Mouse (Mus musculus) liver, embryonic 16.5 days (tissue): Measurements from ENCODE around the gene Myrfl. TPM values are rescaled to one million over a fixed set of nuclear protein-coding genes. Genes with fewer than 3 reads are reported as not detected.

Source experiments
- ATAC-seq: fragments of 200-750 bp; cut with Nextera tagmentation; 2 replicates; pipeline ENCODE4 v1.8.0; 2017; ENCODE audit warnings: low read depth, mild to moderate bottlenecking, moderate number of reproducible peaks, moderate library complexity
- H3K27ac ChIP-seq: fragments of 300-500 bp; sonication (generic); 2 replicates; pipeline ENCODE4 v1.5.1; 2014; ENCODE audit warnings: mild to moderate bottlenecking, low read length
- H3K27me3 ChIP-seq: fragments of 300-500 bp; sonication (generic); 2 replicates; pipeline ENCODE4 v1.6.1; 2014; ENCODE audit warnings: low read depth, low read length, mixed read lengths; ENCODE audit not compliant: control insufficient read depth, insufficient read depth
- H3K36me3 ChIP-seq: fragments of 300-500 bp; sonication (generic); 2 replicates; pipeline ENCODE4 v1.6.1; 2014; ENCODE audit warnings: mild to moderate bottlenecking; ENCODE audit not compliant: control insufficient read depth, insufficient read depth
- H3K4me1 ChIP-seq: fragments of 300-500 bp; sonication (generic); 2 replicates; pipeline ENCODE4 v1.6.1; 2014; ENCODE audit warnings: low read depth, low read length, mixed read lengths; ENCODE audit not compliant: control insufficient read depth
- H3K4me2 ChIP-seq: fragments of 300-500 bp; sonication (generic); 2 replicates; pipeline ENCODE4 v1.6.1; 2014; ENCODE audit warnings: low read depth, low read length, mixed read lengths
- H3K4me3 ChIP-seq: fragments of 300-500 bp; sonication (generic); 2 replicates; pipeline ENCODE4 v1.5.1; 2014; ENCODE audit warnings: low read depth, mild to moderate bottlenecking, low read length
- H3K9ac ChIP-seq: fragments of 300-500 bp; sonication (generic); 2 replicates; pipeline ENCODE4 v1.6.1; 2014; ENCODE audit warnings: low read depth, low read length
- H3K9me3 ChIP-seq: fragments of 300-500 bp; sonication (generic); replicated peaks from 2 replicates; pipeline ENCODE4 v1.6.1; 2016; ENCODE audit warnings: low read length; ENCODE audit not compliant: control insufficient read depth
- WGBS: fragments of 180-500 bp; shearing (Covaris S2); extraction: QIAGEN DNeasy Blood & Tissue Kit; methylation state at CpG from one replicate; pipeline ENCODE4 v1.1.7; 2014; ENCODE audit not compliant: insufficient replicate concordance; 5-methylcytosine and 5-hydroxymethylcytosine counted together
- polyA plus RNA-seq: library from polyadenylated mRNA; unstranded; fragments of >200 nt; fragmentation: Nextera tagmentation; extraction: Ambion mirVana; gene quantifications from 2 replicates; pipeline ENCODE4 v1.2.1, GENCODE M21; 2015

Gene Myrfl
- polyA plus RNA-seq, 1 experiment from 2014 or later: 0.07 TPM

DNA sequence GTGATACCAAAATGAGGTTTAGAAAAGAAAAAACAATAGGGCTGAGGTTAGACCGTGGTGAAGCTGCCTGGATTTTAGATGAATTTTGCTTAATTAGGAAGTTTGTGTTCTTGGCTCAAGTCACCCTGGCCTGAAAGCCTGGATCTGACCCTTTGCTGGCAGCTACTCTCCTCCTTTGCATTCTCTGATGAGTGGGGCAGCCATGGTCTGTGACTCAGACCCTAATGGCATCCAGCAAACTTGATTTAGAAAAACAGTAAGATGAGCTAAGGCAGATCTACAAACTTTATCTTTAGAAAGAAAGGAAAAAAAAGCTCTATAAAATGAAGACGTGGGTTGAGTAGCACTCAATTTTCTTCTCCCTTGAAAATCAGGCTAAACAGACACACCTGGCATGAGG is 154.0 kb downstream of the Myrfl start:
- Histone ChIP-seq H3K27ac (no peak overlapping the region), H3K4me3 (no peak overlapping the region), H3K9me3 (no peaks in the 10 kb centered on the region), H3K4me2 (no peak overlapping the region), H3K36me3 (no peaks in the 10 kb centered on the region), H3K27me3 (no peaks in the 10 kb centered on the region), H3K9ac (no peak overlapping the region), H3K4me1 (no peaks in the 10 kb centered on the region)
- WGBS: 56% methylated on average over 2 of the region's 2 CpGs
- ATAC-seq: no peak

DNA sequence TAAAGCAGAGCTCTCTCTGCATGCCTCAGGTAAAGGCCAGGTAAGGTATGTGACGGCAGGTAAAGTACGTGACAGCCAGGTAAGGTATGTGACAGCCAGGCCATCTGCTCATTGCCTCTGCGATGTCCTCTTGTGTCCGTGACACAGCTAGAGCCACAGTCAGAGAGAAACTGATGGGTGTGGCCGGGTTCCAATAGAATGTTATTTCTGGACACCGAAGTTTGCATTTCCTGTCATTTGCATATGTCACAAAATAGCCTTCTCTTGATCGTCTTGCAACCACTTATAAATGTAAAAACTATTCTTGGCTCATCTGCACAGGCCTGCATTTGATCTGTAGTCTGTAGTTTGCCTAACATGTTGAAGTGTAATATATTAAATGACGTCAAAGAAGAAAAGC is 154.5 kb downstream of the Myrfl start:
- Histone ChIP-seq H3K4me1 (no peaks in the 10 kb centered on the region), H3K27me3 (no peaks in the 10 kb centered on the region), H3K36me3 (no peaks in the 10 kb centered on the region), H3K9me3 (no peaks in the 10 kb centered on the region), H3K27ac (no peak overlapping the region), H3K4me2 (no peak overlapping the region), H3K9ac (no peak overlapping the region), H3K4me3 (no peak overlapping the region)
- 75% methylated on average over 8 of the region's 8 CpGs for WGBS
- no peak for ATAC-seq

DNA sequence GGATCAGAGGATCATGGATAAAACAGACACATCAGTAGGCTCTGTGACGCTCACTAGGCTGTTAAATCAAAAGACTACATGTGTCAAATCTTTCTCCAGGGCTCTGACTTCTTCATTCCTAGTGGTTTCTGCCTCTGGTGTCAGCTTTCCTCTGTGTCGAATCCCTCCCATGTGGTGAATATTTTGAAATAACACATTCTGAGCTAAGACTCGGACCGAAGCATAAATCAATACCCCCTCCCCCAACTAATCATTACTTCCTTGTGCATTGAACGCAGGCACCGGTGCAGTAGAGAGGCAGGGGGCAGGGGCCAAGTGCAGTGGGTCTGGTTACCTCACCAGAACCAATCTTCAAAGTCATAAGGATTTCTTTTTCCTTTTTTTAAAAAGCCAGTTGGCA is 155.4 kb downstream of the Myrfl start:
- no peaks in the 10 kb centered on the region for H3K27me3 ChIP-seq
- ATAC-seq: no peak
- no peak overlapping the region for H3K4me3 ChIP-seq
- no peaks in the 10 kb centered on the region for H3K4me1 ChIP-seq
- H3K4me2 ChIP-seq: no peak overlapping the region
- H3K9ac ChIP-seq: no peak overlapping the region
- H3K9me3 ChIP-seq: no peaks in the 10 kb centered on the region
- no peak overlapping the region for H3K27ac ChIP-seq
- H3K36me3 ChIP-seq: no peaks in the 10 kb centered on the region
- 41% methylated on average over 6 of the region's 6 CpGs for WGBS

DNA sequence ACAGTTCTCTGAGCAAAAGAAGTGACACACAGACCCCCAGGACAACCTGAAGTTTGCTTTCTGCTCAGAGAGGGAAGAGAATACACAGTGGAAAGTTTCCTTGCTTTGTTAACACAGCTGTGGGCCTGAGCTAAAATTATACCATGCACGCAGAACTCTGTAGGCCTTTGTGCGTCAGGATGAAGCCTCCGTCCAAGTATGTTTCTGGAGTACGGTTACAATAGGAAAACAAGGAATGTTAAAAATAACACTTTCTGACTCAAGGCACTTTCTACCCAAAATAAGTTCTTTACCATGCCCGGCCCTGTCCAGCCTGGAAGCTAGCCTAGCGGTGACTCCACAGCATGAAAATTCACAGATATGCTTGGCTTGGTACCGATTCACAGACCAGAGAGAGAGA is 156.6 kb downstream of the Myrfl start:
- no peak for ATAC-seq
- no peak overlapping the region for H3K9ac ChIP-seq
- no peaks in the 10 kb centered on the region for H3K4me1 ChIP-seq
- H3K27ac ChIP-seq: no peak overlapping the region
- 66% methylated on average over 7 of the region's 7 CpGs for WGBS
- no peaks in the 10 kb centered on the region for H3K9me3 ChIP-seq
- H3K27me3 ChIP-seq: no peaks in the 10 kb centered on the region
- no peak overlapping the region for H3K4me2 ChIP-seq
- no peaks in the 10 kb centered on the region for H3K36me3 ChIP-seq
- H3K4me3 ChIP-seq: no peak overlapping the region

DNA sequence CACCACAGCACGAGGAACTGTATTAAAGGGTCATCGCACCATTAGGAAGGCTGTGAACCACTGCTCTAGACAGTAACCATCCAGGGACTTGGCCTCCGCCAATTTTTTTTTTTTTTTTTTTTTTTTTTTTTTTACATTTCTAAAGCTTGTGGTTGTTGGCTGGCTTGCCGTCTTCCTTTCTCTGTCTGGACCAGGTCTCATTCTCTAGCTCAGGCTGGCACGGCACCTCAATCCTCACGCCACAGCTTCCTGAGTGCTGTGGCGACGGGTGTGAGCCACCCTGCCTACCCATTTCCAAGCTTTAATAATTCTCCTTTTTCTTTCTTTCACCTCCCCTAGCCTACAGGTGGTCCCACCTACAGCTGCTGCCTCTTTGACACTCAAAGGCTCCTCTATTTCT is 158.2 kb downstream of the Myrfl start:
- H3K27ac ChIP-seq: no peak overlapping the region
- ATAC-seq: no peak
- no peaks in the 10 kb centered on the region for H3K27me3 ChIP-seq
- H3K36me3 ChIP-seq: no peaks in the 10 kb centered on the region
- WGBS: 61% methylated on average over 8 of the region's 8 CpGs
- H3K9ac ChIP-seq: no peak overlapping the region
- no peak overlapping the region for H3K4me3 ChIP-seq
- no peaks in the 10 kb centered on the region for H3K9me3 ChIP-seq
- H3K4me2 ChIP-seq: no peak overlapping the region
- H3K4me1 ChIP-seq: no peaks in the 10 kb centered on the region

DNA sequence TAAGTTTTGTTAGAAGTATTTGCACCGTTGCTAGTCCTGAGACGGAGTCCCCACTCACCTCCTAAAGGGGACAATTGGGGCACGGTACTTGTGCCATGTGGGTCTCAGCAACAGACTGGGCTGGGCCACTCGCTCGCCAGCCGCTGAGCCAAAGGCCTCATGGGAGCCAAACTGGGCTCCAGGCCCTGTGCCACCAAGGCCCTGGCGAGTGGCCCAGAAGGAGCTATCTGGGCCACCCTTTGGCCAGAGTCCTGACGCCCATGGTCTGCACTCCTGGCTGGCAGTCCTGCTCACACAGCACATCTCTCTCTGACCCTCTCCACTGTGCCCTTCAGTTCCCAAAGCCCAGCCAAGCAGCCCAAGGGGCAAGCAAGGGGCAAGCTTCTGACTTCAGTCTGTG is 161.1 kb downstream of the Myrfl start:
- H3K4me2 ChIP-seq: no peak overlapping the region
- no peaks in the 10 kb centered on the region for H3K9me3 ChIP-seq
- no peak overlapping the region for H3K9ac ChIP-seq
- H3K27ac ChIP-seq: no peak overlapping the region
- H3K36me3 ChIP-seq: no peaks in the 10 kb centered on the region
- WGBS: 70% methylated on average over 8 of the region's 8 CpGs
- ATAC-seq: no peak
- H3K4me3 ChIP-seq: no peak overlapping the region
- H3K27me3 ChIP-seq: no peaks in the 10 kb centered on the region
- no peaks in the 10 kb centered on the region for H3K4me1 ChIP-seq

DNA sequence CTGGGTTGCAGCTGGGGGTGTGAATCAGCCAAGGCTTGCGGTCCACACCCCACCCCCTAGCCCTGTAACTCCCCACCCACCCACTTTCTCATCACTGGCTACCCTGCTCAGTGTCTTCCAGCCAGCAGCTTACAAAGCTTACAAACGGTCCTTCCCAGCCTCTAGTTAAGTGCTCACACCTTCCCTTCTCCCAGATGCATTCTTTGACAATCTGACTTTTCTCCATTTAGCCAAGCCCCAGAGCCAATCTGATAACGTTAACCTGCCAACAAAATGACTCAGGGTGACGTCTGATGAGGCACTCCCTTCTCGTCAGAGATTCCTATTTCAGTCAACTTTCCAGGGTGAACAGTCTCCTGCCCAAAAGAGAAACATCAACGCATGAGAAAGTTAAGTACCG is 163.1 kb downstream of the Myrfl start:
- 56% methylated on average over 7 of the region's 7 CpGs for WGBS
- Histone ChIP-seq H3K36me3 (no peaks in the 10 kb centered on the region), H3K27ac (no peak overlapping the region), H3K9me3 (no peaks in the 10 kb centered on the region), H3K4me3 (no peak overlapping the region), H3K4me2 (no peak overlapping the region), H3K4me1 (no peaks in the 10 kb centered on the region), H3K9ac (no peak overlapping the region), H3K27me3 (no peaks in the 10 kb centered on the region)
- ATAC-seq: no peak

DNA sequence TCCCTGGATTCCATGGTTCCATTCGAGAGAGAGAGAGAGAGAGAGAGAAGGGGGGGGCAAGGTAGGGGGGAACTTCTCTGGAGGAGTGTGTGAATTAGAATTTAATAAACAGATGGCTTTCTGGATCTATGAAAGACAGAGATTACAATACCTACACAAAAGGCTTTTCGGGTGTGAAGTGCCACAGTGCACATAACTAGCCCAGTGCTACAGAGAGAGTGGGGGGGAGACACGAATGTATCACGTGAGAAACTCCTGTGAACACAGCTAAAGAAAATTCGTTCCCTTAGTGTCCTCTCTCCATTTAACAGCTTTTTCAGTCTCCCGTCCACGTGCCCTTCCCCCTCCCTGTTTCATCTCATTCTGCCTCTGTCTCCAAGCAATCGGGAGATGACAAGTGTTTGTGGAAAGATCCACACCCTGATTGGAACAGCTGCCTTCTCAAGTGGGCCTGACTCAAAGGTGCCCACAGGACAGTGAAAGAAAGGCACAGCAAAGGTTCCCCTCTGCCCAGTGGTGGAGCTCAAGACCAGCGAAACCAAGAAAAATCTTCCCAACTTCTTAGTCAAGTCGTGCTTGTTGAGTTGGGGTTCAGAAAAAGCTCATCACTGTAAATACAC is 166.6 kb downstream of the Myrfl start:
- no peak overlapping the region for H3K4me3 ChIP-seq
- no peaks in the 10 kb centered on the region for H3K4me1 ChIP-seq
- H3K9me3 ChIP-seq: no peaks in the 10 kb centered on the region
- no peak for ATAC-seq
- no peaks in the 10 kb centered on the region for H3K36me3 ChIP-seq
- H3K9ac ChIP-seq: no peak overlapping the region
- no peak overlapping the region for H3K27ac ChIP-seq
- no peaks in the 10 kb centered on the region for H3K27me3 ChIP-seq
- WGBS: 61% methylated on average over 10 of the region's 10 CpGs
- no peak overlapping the region for H3K4me2 ChIP-seq

DNA sequence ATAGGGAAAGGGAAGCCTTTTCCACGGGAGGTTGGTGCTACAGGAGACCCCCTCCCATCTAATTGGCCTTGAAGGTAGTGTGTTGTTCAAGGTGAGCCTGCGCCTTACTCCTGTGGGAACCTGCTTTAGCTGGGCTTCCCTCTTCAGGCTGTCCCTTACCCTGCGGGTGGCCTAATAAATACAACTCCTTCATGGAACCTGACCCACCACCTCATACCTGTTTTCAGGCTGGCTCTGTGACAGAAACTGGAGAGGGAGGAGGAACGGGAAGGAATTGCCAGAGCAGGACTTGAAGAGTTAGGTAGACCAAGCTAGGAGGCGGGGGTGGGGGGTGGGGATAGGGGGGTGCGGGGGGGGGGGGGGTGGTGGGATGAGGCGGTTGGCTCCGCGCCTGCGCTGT is 167.9 kb downstream of the Myrfl start:
- Histone ChIP-seq H3K4me2 (no peak overlapping the region), H3K27ac (no peak overlapping the region), H3K27me3 (no peaks in the 10 kb centered on the region), H3K4me3 (no peak overlapping the region), H3K9me3 (no peaks in the 10 kb centered on the region), H3K36me3 (no peaks in the 10 kb centered on the region), H3K9ac (no peak overlapping the region), H3K4me1 (no peaks in the 10 kb centered on the region)
- 61% methylated on average over 5 of the region's 10 CpGs for WGBS
- ATAC-seq: no peak
